Mouse (Mus musculus) ES-Bruce4 (cell line): Measurements from ENCODE around the gene Large1. TPM values are rescaled to one million over a fixed set of nuclear protein-coding genes. Genes with fewer than 3 reads are reported as not detected.

Experiments
- H3K27ac ChIP-seq: 2 replicates; pipeline ENCODE4 v1.5.1; 2012; ENCODE audit warnings: low read length, inconsistent platforms; ENCODE audit not compliant: insufficient read depth
- H3K27me3 ChIP-seq: 2 replicates; pipeline ENCODE4 v1.6.1; 2012; ENCODE audit warnings: mild to moderate bottlenecking, low read length, inconsistent platforms; ENCODE audit not compliant: control insufficient read depth, poor library complexity, insufficient read depth, severe bottlenecking
- H3K36me3 ChIP-seq: 2 replicates; pipeline ENCODE4 v1.6.1; 2012; ENCODE audit warnings: inconsistent platforms, mild to moderate bottlenecking, low read length, moderate library complexity; ENCODE audit not compliant: control insufficient read depth, poor library complexity, insufficient read depth, severe bottlenecking
- H3K4me1 ChIP-seq: one replicate; pipeline ENCODE4 v1.8.1; 2011; ENCODE audit warnings: low read length; ENCODE audit not compliant: control insufficient read depth, insufficient read depth
- H3K4me3 ChIP-seq: 2 replicates; pipeline ENCODE4 v1.5.1; 2011; ENCODE audit warnings: low read depth, mild to moderate bottlenecking, low read length
- H3K9ac ChIP-seq: 2 replicates; pipeline ENCODE4 v1.6.1; 2012; ENCODE audit warnings: low read depth, mild to moderate bottlenecking, inconsistent platforms; ENCODE audit not compliant: poor library complexity, severe bottlenecking
- H3K9me3 ChIP-seq: replicated peaks from 2 replicates; pipeline ENCODE4 v1.6.1; 2012; ENCODE audit warnings: mild to moderate bottlenecking, low read length, inconsistent platforms; ENCODE audit not compliant: control insufficient read depth, poor library complexity, insufficient read depth, severe bottlenecking
- CTCF ChIP-seq: IDR thresholded peaks from one replicate; pipeline ENCODE4 v1.8.1; 2011; ENCODE audit warnings: low read depth, low read length
- EP300 ChIP-seq: IDR thresholded peaks from 2 replicates; pipeline ENCODE4 v1.6.1; 2011; ENCODE audit warnings: low read depth, low read length; ENCODE audit not compliant: insufficient read depth
- POLR2A ChIP-seq: IDR thresholded peaks from one replicate; pipeline ENCODE4 v1.8.1; 2011; ENCODE audit warnings: low read length; ENCODE audit not compliant: insufficient read depth
- polyA plus RNA-seq: library from polyadenylated mRNA; stranded (reverse); fragments of >200 nt; gene quantifications from 2 replicates; pipeline ENCODE4 v1.2.4, GENCODE M21; 2011; ENCODE audit warnings: low read depth; ENCODE audit not compliant: missing spikeins, insufficient read depth, insufficient read length

Large1 gene
- polyA plus RNA-seq, 1 experiment = 20.2 TPM

- no peak overlapping the region for H3K9ac ChIP-seq
- H3K36me3 ChIP-seq = no peaks in the 10 kb centered on the region
- H3K4me1 ChIP-seq = no peaks in the 10 kb centered on the region
- no peak overlapping the region for H3K4me3 ChIP-seq
- H3K27ac ChIP-seq = no peak overlapping the region
- H3K27me3 ChIP-seq = no peaks in the 10 kb centered on the region
- TF ChIP-seq CTCF (no peak), POLR2A (no peak)
- no peaks in the 10 kb centered on the region for H3K9me3 ChIP-seq
Measured at GRCm38 (mm10) chr8:73310036-73310435, 43.3 kb downstream of the Large1 start.

GRCm38 (mm10) chr8:73303907-73304306 lies 49.4 kb downstream of the Large1 start:
- no peak for TF ChIP-seq CTCF
- TF ChIP-seq EP300 = no peak
- TF ChIP-seq POLR2A = no peak

DNA sequence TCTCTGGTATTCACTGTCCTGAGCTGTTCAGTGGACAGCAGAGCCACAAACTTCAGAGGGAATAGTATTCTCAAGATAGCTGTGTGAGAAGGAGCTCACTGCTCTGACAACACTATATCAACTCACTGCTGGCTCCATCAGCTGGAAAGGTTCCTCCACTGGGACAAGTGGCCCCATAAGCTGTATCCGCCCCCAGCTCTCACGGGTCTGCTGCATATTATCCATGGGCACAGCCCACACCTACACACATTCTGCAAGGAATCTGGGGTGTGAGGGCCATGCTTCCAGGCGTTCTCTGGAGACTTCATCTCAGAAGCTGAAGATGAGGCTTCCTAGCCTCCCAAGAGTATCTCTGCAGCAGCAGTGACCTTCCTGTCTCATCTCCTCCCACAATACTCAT lies 50.4 kb downstream of the Large1 start:
- Histone ChIP-seq H3K36me3 (no peaks in the 10 kb centered on the region), H3K4me3 (no peak overlapping the region), H3K27me3 (no peaks in the 10 kb centered on the region), H3K27ac (no peak overlapping the region), H3K9me3 (no peaks in the 10 kb centered on the region), H3K9ac (no peak overlapping the region), H3K4me1 (no peaks in the 10 kb centered on the region)
- TF ChIP-seq EP300 (no peak), CTCF (no peak), POLR2A (no peak)

More at GRCm38 (mm10) chr8:73303907-73304306, 49.4 kb downstream of the Large1 start:
- Histone ChIP-seq H3K9ac (no peak overlapping the region), H3K36me3 (no peaks in the 10 kb centered on the region), H3K27ac (no peak overlapping the region), H3K4me1 (no peaks in the 10 kb centered on the region), H3K9me3 (no peaks in the 10 kb centered on the region), H3K4me3 (no peak overlapping the region), H3K27me3 (no peaks in the 10 kb centered on the region)

DNA sequence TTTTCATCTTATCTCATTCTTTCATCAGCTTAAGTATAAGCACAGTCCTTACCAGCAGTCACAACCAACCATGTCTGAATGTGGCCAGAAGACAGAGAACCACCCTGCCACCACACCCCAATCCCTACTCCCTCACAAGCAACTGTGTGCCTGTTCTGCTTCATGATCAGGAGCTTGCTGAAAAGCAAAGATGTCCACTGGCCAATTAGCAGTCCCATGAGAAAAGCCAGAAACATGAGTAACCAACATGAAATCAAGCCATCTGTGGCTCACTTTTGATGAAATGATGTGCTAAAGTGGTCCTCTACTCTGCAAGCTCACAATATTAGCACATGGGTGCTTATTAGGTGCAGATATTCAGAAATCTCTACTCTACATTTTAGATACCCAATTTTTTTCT lies 57.8 kb downstream of the Large1 start:
- no peaks in the 10 kb centered on the region for H3K27me3 ChIP-seq
- no peak for TF ChIP-seq CTCF
- TF ChIP-seq EP300 = no peak
- no peak for TF ChIP-seq POLR2A
- no peaks in the 10 kb centered on the region for H3K4me1 ChIP-seq
- H3K36me3 ChIP-seq = no peaks in the 10 kb centered on the region
- no peak overlapping the region for H3K4me3 ChIP-seq
- H3K27ac ChIP-seq = no peak overlapping the region
- H3K9ac ChIP-seq = no peak overlapping the region
- no peaks in the 10 kb centered on the region for H3K9me3 ChIP-seq

DNA sequence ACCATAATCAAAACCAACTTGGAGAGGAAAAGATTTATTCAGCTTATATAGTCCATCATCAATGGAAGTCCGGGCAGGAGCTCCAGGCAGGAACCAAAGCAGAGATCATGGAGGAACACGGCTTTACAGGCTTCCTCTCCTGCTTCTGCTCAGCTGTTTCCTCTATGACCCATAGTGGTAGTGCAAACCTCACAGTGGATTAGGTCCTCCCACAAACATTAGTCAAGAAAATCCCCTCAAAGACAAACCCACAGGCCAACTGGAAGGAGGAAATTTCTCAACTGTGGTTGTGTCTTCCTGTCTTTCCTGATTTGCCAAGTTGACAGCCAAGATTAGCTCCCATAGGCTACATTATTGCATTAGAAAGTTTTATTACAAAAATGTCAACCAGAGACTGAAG lies 59.7 kb downstream of the Large1 start:
- H3K36me3 ChIP-seq = no peaks in the 10 kb centered on the region
- H3K4me3 ChIP-seq = no peak overlapping the region
- TF ChIP-seq EP300 = no peak
- TF ChIP-seq CTCF = no peak
- TF ChIP-seq POLR2A = no peak

DNA sequence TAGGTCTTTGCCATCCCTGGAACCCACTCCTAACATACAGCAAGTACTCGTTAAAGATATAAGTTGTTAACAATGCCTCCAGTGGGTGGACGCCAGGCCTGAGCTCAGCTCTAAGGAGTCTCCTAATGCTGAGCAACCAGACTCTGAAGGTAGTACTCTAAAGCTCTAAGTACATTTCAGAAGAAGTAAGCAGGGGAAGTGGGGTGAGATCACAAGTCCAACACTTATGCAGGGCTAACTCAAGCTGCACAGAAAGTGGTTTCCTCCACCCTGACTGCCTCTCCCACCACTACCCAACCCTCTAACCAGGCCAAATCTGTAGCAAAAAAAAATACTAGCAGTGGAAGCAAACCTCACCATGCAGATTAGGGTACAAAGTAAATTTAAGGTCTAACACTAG lies 61.7 kb downstream of the Large1 start:
- H3K27me3 ChIP-seq = no peaks in the 10 kb centered on the region
- no peaks in the 10 kb centered on the region for H3K36me3 ChIP-seq
- H3K9me3 ChIP-seq = no peaks in the 10 kb centered on the region
- TF ChIP-seq POLR2A (no peak), EP300 (no peak), CTCF (no peak)
- H3K4me1 ChIP-seq = no peaks in the 10 kb centered on the region
- H3K9ac ChIP-seq = no peak overlapping the region
- no peak overlapping the region for H3K4me3 ChIP-seq
- H3K27ac ChIP-seq = no peak overlapping the region

More for the DNA sequence above, 59.7 kb downstream of the Large1 start:
- H3K27me3 ChIP-seq = no peaks in the 10 kb centered on the region
- no peaks in the 10 kb centered on the region for H3K4me1 ChIP-seq
- H3K9me3 ChIP-seq = no peaks in the 10 kb centered on the region
- H3K27ac ChIP-seq = no peak overlapping the region
- H3K9ac ChIP-seq = no peak overlapping the region
